Mouse (Mus musculus) gastrocnemius, postnatal 36 days (tissue): ENCODE results near the gene AA986860. TPM values are rescaled to one million over a fixed set of nuclear protein-coding genes. Genes with fewer than 3 reads are reported as not detected.

Experiments
- DNase-seq, 2 experiments: peaks; one replicate each; pipeline ENCODE4 v3.0.0; 2022
- intact Hi-C: fragments of 180-260 bp; cut with DNase I; formaldehyde crosslinking; loops from one replicate; pipeline ENCODE4 v1.15.1; 2025
- total RNA-seq, 2 experiments: library from RNA; stranded (reverse); gene quantifications; 2 replicates each; pipeline ENCODE4 v1.2.3; 2021

AA986860 gene
- total RNA-seq, 2 experiments from 2014 or later: 0.15 to 0.30 TPM

GRCm38 (mm10) chr1:130770487-130770886 lies 38.7 kb downstream of the AA986860 start:
- intact Hi-C loops: no loop called here
- DNase-seq: no peak

GRCm38 (mm10) chr1:130770981-130771494 lies 39.3 kb downstream of the AA986860 start:
- intact Hi-C loops: no loop called here
- DNase-seq: no peak

GRCm38 (mm10) chr1:130775234-130775633 lies 43.5 kb downstream of the AA986860 start:
- intact Hi-C loops: no loop called here
- no peak for DNase-seq

- intact Hi-C loops: no loop called here
Measured at GRCm38 (mm10) chr1:130775691-130776331, 44.0 kb downstream of the AA986860 start.

GRCm38 (mm10) chr1:130776645-130777044 lies 44.9 kb downstream of the AA986860 start:
- no peak for DNase-seq
- intact Hi-C loops: no loop called here

More at GRCm38 (mm10) chr1:130775691-130776331, 44.0 kb downstream of the AA986860 start:
- DNase-seq: no peak

- intact Hi-C loops: no loop called here
- no peak for DNase-seq
Measured at GRCm38 (mm10) chr1:130779867-130780266, 48.1 kb downstream of the AA986860 start.

- no peak for DNase-seq
- intact Hi-C loops: no loop called here
Measured at GRCm38 (mm10) chr1:130784054-130784453, 52.3 kb downstream of the AA986860 start.

- intact Hi-C loops: no loop called here
- no peak for DNase-seq
Measured at GRCm38 (mm10) chr1:130787001-130787400, 55.2 kb downstream of the AA986860 start.

- intact Hi-C loops: no loop called here
Measured at GRCm38 (mm10) chr1:130789512-130790451, 58.0 kb downstream of the AA986860 start.

More at GRCm38 (mm10) chr1:130789512-130790451, 58.0 kb downstream of the AA986860 start:
- no peak for DNase-seq

Other genes with a start within 250 kb of the AA986860 start
- not detected for gene Zp3r, start 102.4 kb upstream of the AA986860 start, total RNA-seq
- not detected for gene C4bp, start 70.3 kb upstream of the AA986860 start, total RNA-seq
- gene Gm29427, start 16.2 kb upstream of the AA986860 start, total RNA-seq: not detected
- 1 to 10 TPM; 3.0 to 3.9 TPM for gene Yod1, start 14.6 kb upstream of the AA986860 start, total RNA-seq
- gene Pfkfb2, start 2.7 kb upstream of the AA986860 start, total RNA-seq: 10 to 100 TPM in 1 of 2 experiments, 1 to 10 TPM in 1; 9.6 to 12.8 TPM
- under 1 TPM in 1 of 2 experiments, not detected in 1; 0.27 TPM for gene Fcamr, start 68.9 kb downstream of the AA986860 start, total RNA-seq
- under 1 TPM in 1 of 2 experiments, not detected in 1; 0.13 TPM for gene Pigr, start 94.7 kb downstream of the AA986860 start, total RNA-seq
- not detected for gene Fcmr, start 133.7 kb downstream of the AA986860 start, total RNA-seq
- not detected for gene Il24, start 155.5 kb downstream of the AA986860 start, total RNA-seq
- not detected for gene Il20, start 179.5 kb downstream of the AA986860 start, total RNA-seq
- gene Il19, start 208.1 kb downstream of the AA986860 start, total RNA-seq: not detected